Mouse (Mus musculus) midbrain, embryonic 14.5 days (tissue): ENCODE data around the gene Mrpl38. TPM values are rescaled to one million over a fixed set of nuclear protein-coding genes. Genes with fewer than 3 reads are reported as not detected.
"Not testable (repeated sequence)": the region's sequence is repeated elsewhere in the genome, so short reads cannot be mapped to it uniquely, and the experiment has no call there.

ENCODE experiments used
- ATAC-seq: fragments of 200-750 bp; cut with Nextera tagmentation; 2 replicates; pipeline ENCODE4 v1.8.0; 2017; ENCODE audit warnings: moderate number of reproducible peaks, moderate library complexity; ENCODE audit not compliant: low FRiP score, low TSS enrichment
- DNase-seq: peaks from one replicate; pipeline ENCODE4 v3.0.0-alpha.2; 2015
- H3K27ac ChIP-seq: fragments of 300-500 bp; sonication (generic); replicated peaks from 2 replicates; pipeline ENCODE4 v1.5.1; 2014; ENCODE audit warnings: mild to moderate bottlenecking, low read depth, low read length, moderate library complexity
- H3K27me3 ChIP-seq: fragments of 300-500 bp; sonication (generic); 2 replicates; pipeline ENCODE4 v1.6.1; 2014; ENCODE audit warnings: low read length, control low read depth, mixed read lengths; ENCODE audit not compliant: control insufficient read depth, insufficient read depth
- H3K36me3 ChIP-seq: fragments of 300-500 bp; sonication (generic); 2 replicates; pipeline ENCODE4 v1.6.1; 2014; ENCODE audit warnings: low read length, control low read depth; ENCODE audit not compliant: control insufficient read depth, insufficient read depth
- H3K4me1 ChIP-seq: fragments of 300-500 bp; sonication (generic); 2 replicates; pipeline ENCODE4 v1.6.1; 2014; ENCODE audit warnings: mild to moderate bottlenecking, antibody characterized with exemption, low read length, control low read depth; ENCODE audit not compliant: control insufficient read depth, insufficient read depth
- H3K4me2 ChIP-seq: fragments of 300-500 bp; sonication (generic); 2 replicates; pipeline ENCODE4 v1.6.1; 2014; ENCODE audit warnings: mild to moderate bottlenecking, low read length, moderate library complexity
- H3K4me3 ChIP-seq: fragments of 300-500 bp; sonication (generic); replicated peaks from 2 replicates; pipeline ENCODE4 v1.5.1; 2014; ENCODE audit warnings: low read depth, low read length
- H3K9ac ChIP-seq: fragments of 300-500 bp; sonication (generic); replicated peaks from 2 replicates; pipeline ENCODE4 v1.6.1; 2014; ENCODE audit warnings: mild to moderate bottlenecking, low read length, moderate library complexity
- H3K9me3 ChIP-seq: fragments of 300-500 bp; sonication (generic); 2 replicates; pipeline ENCODE4 v1.6.1; 2016; ENCODE audit warnings: low read length, control low read depth, mixed read lengths; ENCODE audit not compliant: control insufficient read depth
- WGBS: fragments of 180-500 bp; shearing (Covaris S2); extraction: QIAGEN DNeasy Blood & Tissue Kit; methylation state at CpG from one replicate; pipeline ENCODE4 v1.1.7; 2014; 5-methylcytosine and 5-hydroxymethylcytosine counted together
- polyA plus RNA-seq: library from polyadenylated mRNA; unstranded; fragments of >200 nt; fragmentation: Nextera tagmentation; extraction: Ambion mirVana; gene quantifications from 2 replicates; pipeline ENCODE4 v1.2.1, GENCODE M21; 2014

Mrpl38 gene
- polyA plus RNA-seq, 1 experiment from 2014 or later: 72.5 TPM

DNA sequence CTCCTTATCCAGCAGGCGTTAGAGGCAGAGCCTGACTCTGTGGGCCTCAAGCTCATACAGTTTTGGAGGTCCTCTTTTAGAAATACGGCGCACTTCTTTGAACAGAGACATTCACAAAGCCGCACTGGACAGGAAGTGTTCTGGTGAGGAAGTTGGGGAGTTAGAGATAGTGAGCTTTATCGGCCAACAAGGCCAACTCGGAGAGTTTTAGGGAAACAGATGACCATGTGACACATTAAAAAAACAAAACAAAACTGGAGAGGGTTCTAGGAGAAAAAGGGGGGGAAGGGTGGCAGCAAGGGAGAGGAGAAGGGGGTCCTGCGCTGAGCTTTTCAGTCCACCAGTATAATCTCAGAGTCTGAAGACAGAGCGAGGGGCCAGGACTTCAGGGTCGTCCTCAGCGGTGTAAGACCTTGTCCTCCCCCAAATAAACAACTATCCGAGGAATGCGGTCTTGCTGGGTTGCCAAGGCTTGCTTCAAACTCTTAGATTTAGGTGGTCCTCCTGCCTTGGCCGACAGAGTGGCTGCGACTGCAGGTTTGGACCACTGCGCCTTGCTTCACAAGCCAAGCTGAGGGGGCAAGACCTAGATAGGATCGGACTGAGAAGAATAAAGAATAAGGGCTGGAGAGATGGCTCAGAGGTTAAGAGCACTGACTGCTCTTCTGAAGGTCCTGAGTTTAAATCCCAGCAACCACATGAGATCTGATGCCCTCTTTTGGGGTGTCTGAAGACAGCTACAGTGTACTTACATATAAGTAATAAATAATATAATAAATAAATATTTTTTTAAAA, 44.7 kb downstream of the Mrpl38 start:
- WGBS: 73% methylated on average over 16 of the region's 16 CpGs
- no peaks in the 10 kb centered on the region for H3K9me3 ChIP-seq
- H3K4me3 ChIP-seq: no peak overlapping the region
- H3K27me3 ChIP-seq: no peaks in the 10 kb centered on the region
- no peaks in the 10 kb centered on the region for H3K4me1 ChIP-seq
- H3K36me3 ChIP-seq: no peaks in the 10 kb centered on the region
- ATAC-seq (no peak), DNase-seq (no peak)
- no peak overlapping the region for H3K9ac ChIP-seq
- no peak overlapping the region for H3K4me2 ChIP-seq
- no peak overlapping the region for H3K27ac ChIP-seq

- not testable (repeated sequence) for H3K9me3 ChIP-seq, H3K4me1 ChIP-seq, ATAC-seq, H3K9ac ChIP-seq, H3K36me3 ChIP-seq, DNase-seq, H3K4me3 ChIP-seq, H3K4me2 ChIP-seq, H3K27ac ChIP-seq, H3K27me3 ChIP-seq
- 93% methylated on average over 6 of the region's 6 CpGs for WGBS
These were observed 45.7 kb downstream of the Mrpl38 start for GRCm38 (mm10) chr11:116092959-116093358.

DNA sequence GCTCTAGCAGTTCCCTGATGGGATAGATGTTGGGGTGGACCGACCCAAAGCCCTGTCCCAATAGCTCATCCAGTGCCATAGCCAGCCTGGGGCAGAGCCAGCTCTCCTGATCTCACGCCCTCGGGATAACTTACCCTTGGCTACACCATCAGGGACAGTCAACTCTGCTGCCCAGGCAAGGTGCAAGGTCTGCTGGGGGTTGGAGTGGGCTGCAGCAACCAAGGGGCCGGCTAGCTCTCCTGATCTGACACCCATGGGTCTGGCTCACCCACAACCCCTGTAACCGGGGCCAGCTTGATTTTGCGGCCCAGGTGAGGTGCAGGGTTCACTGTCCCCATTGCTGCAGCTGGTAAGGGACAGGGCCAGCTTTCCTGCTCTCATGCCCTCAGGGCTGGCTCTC, 47.1 kb downstream of the Mrpl38 start:
- no peaks in the 10 kb centered on the region for H3K27me3 ChIP-seq
- H3K9me3 ChIP-seq: no peaks in the 10 kb centered on the region
- H3K36me3 ChIP-seq: no peaks in the 10 kb centered on the region
- no peak overlapping the region for H3K9ac ChIP-seq
- WGBS: 85% methylated on average over 6 of the region's 6 CpGs
- H3K4me2 ChIP-seq: no peak overlapping the region
- H3K27ac ChIP-seq: no peak overlapping the region
- DNase-seq (no peak), ATAC-seq (no peak)
- H3K4me1 ChIP-seq: no peaks in the 10 kb centered on the region
- no peak overlapping the region for H3K4me3 ChIP-seq

DNA sequence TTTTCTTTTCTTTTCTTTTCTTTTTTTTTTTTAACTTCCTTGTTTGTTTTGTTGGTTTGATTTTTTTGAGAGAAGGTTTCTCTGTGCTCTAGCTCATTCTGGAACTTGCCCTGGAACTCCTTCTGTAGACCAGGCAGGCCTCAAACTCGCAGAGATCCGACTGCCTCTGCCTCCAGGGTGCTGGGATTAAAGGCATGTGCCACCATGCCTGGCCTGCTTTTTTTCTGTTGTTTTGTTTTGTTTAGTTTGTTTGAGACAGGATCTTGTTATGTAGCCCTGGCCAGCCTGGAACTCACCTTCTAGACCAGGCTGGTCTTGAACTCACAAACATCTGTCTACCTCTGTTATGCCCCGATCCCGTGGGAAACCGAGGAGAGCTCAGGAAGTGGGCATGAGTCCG, 49.1 kb downstream of the Mrpl38 start:
- DNase-seq (no peak), ATAC-seq (no peak)
- H3K4me1 ChIP-seq: peaks cover 10% of the 10 kb centered on the region
- no peak overlapping the region for H3K4me2 ChIP-seq
- no peak overlapping the region for H3K9ac ChIP-seq
- H3K4me3 ChIP-seq: no peak overlapping the region
- no peaks in the 10 kb centered on the region for H3K27me3 ChIP-seq
- no peaks in the 10 kb centered on the region for H3K9me3 ChIP-seq
- WGBS: 90% methylated on average over 6 of the region's 6 CpGs
- no peak overlapping the region for H3K27ac ChIP-seq
- H3K36me3 ChIP-seq: no peaks in the 10 kb centered on the region

- DNase-seq (no peak), ATAC-seq (no peak)
- Histone ChIP-seq H3K27me3 (no peaks in the 10 kb centered on the region), H3K4me2 (no peak overlapping the region), H3K4me1 (peaks cover 10% of the 10 kb centered on the region), H3K9me3 (no peaks in the 10 kb centered on the region), H3K9ac (no peak overlapping the region), H3K4me3 (no peak overlapping the region), H3K36me3 (peaks cover 3% of the 10 kb centered on the region; the same call in 1 of the 2 replicates), H3K27ac (no peak overlapping the region)
- 91% methylated on average over 11 of the region's 11 CpGs for WGBS
These were observed 49.8 kb downstream of the Mrpl38 start for GRCm38 (mm10) chr11:116088741-116089394.

- peaks cover 10% of the 10 kb centered on the region for H3K36me3 ChIP-seq
- peaks cover 10% of the 10 kb centered on the region for H3K4me1 ChIP-seq
- 85% methylated on average over 8 of the region's 8 CpGs for WGBS
- peak overlapping the region; percentile 44; the same call in 1 of the 2 replicates for H3K4me3 ChIP-seq
- DNase-seq (no peak), ATAC-seq (no peak)
- H3K9me3 ChIP-seq: no peaks in the 10 kb centered on the region
- no peak overlapping the region for H3K27ac ChIP-seq
- no peaks in the 10 kb centered on the region for H3K27me3 ChIP-seq
- H3K9ac ChIP-seq: no peak overlapping the region
- no peak overlapping the region for H3K4me2 ChIP-seq
These were observed 50.5 kb downstream of the Mrpl38 start for GRCm38 (mm10) chr11:116088188-116088587.

GRCm38 (mm10) chr11:116087194-116088130, 51.2 kb downstream of the Mrpl38 start:
- ATAC-seq (peak; percentile 76), DNase-seq (peak; percentile 89)
- Histone ChIP-seq H3K4me1 (peaks cover 10% of the 10 kb centered on the region), H3K4me3 (peak overlapping the region; percentile 44), H3K27me3 (no peaks in the 10 kb centered on the region), H3K9ac (peak overlapping the region; percentile 18; the same call in 1 of the 2 replicates), H3K4me2 (peak overlapping the region; percentile 65), H3K36me3 (peaks cover 15% of the 10 kb centered on the region), H3K27ac (0 out of 2 replicates have a peak overlapping the region, but pooled peaks have one; percentile 26), H3K9me3 (no peaks in the 10 kb centered on the region)
- WGBS: 4% methylated on average over 31 of the region's 31 CpGs
